Mouse (Mus musculus): ENCODE data around the gene Scpep1. TPM values are rescaled to one million over a fixed set of nuclear protein-coding genes. Genes with fewer than 3 reads are reported as not detected.

Scpep1 gene
- polyA plus RNA-seq (2017; shearing (Covaris generic)) = 8.7 TPM

GRCm38 (mm10) chr11:88955217-88955969 is at the start of gene Scpep1:
Gene Scpep1, minus strand, starts transcription at chr11:88955465.

DNA sequence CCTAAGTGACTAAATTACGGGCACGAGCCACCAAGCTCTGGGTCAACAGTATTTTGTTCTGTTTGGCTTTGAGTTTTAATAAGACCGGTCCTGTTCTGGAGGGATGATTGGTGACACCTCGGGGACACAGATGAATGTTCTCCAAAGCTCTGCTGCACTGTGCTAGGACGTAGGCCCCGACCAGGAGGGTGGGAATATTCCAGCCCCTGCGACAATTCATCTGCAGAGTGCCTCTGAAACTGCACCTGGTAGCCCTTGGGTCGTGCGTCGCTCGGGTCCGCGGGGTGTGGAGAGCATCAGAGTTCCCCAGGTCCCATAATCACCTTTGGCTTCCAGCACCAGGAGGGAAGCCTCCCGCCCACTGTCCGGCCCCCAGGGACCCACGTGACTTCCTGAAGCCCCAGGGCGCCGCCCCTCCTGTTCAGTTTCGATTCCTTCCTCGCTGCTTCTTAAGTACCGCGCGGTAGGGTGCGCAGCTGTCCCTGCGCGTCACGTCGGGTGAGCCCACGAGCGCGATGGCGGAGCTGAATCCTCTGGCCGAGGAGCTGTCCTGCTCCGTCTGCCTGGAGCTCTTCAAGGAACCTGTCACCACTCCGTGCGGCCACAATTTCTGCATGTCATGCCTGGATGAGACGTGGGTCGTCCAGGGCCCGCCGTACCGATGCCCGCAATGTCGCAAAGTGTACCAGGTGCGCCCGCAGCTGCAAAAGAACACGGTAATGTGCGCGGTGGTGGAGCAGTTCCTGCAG is 43.9 kb upstream of the Scpep1 start, which contains the start of gene Trim25:
Gene Trim25, plus strand, starts transcription at position 403 of the 749 bp plus-strand sequence.

GRCm38 (mm10) chr11:88970202-88970732 is 15.0 kb upstream of the Scpep1 start, which contains the start of gene Coil:
Gene Coil, plus strand, starts transcription at chr11:88970252.

DNA sequence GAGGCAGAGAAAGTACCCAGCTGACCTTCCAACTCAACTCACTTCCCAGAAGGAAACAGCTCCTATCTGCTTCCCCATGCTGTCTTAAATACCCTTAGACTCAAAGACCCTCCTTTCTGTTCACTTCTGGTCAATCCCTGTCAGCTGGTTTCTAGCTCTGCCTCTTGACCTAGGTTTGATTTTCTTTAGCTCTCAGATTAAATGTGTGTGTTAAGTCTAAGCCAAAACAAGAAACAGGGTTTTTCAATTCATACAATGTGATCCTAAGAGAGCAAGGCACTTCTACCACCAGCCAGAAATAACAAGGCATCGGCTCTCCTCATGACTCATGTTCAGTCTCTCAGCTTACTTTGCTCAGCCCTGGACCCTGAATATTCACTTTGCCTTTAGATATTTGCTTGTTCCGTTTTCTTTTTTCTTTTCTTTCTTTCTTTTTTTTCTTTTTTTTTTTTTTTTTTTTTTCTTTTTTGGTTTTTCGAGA is 11.7 kb upstream of the Scpep1 start, which contains the start of gene Elobl:
Gene Elobl, minus strand, starts transcription at position 51 of the 481 bp plus-strand sequence.

Other genes starting within 250 kb of the Scpep1 start
- gene Msi2, start 237.0 kb downstream of the Scpep1 start, polyA plus RNA-seq (2017; shearing (Covaris generic)) = 14.7 TPM
- gene Akap1, start 90.9 kb downstream of the Scpep1 start, polyA plus RNA-seq (2017; shearing (Covaris generic)) = 3.0 TPM
- gene Elobl, start 11.5 kb upstream of the Scpep1 start, polyA plus RNA-seq (2017; shearing (Covaris generic)) = not detected
- 14.1 TPM for gene Coil, start 14.8 kb upstream of the Scpep1 start, polyA plus RNA-seq (2017; shearing (Covaris generic))
- gene Trim25, start 43.9 kb upstream of the Scpep1 start, polyA plus RNA-seq (2017; shearing (Covaris generic)) = 44.7 TPM
- 10.9 TPM for gene Dgke, start 111.4 kb upstream of the Scpep1 start, polyA plus RNA-seq (2017; shearing (Covaris generic))
- not detected for gene Gm525, start 118.4 kb upstream of the Scpep1 start, polyA plus RNA-seq (2017; shearing (Covaris generic))

All from CD4-positive, CD25-positive, alpha-beta regulatory T cell (primary cell).